Mouse (Mus musculus) stomach, postnatal 0 days (tissue): ENCODE data around the gene Socs5. TPM values are rescaled to one million over a fixed set of nuclear protein-coding genes. Genes with fewer than 3 reads are reported as not detected.

Experiments
- ATAC-seq: fragments of 200-750 bp; cut with Nextera tagmentation; 2 replicates; pipeline ENCODE4 v1.8.0; 2017; ENCODE audit not compliant: low FRiP score, low TSS enrichment
- DNase-seq: peaks from one replicate; pipeline ENCODE4 v3.0.0-alpha.2; 2016; ENCODE audit warnings: low spot score
- H3K27ac ChIP-seq: fragments of 300-500 bp; sonication (generic); replicated peaks from 2 replicates; pipeline ENCODE4 v1.5.1; 2014; ENCODE audit warnings: mild to moderate bottlenecking, control low read depth
- H3K27me3 ChIP-seq: fragments of 300-500 bp; sonication (generic); 2 replicates; pipeline ENCODE4 v1.6.1; 2014; ENCODE audit warnings: low read length; ENCODE audit not compliant: control insufficient read depth, insufficient read depth
- H3K36me3 ChIP-seq: fragments of 300-500 bp; sonication (generic); 2 replicates; pipeline ENCODE4 v1.6.1; 2014; ENCODE audit warnings: low read length, mixed read lengths; ENCODE audit not compliant: control insufficient read depth, insufficient read depth
- H3K4me1 ChIP-seq: fragments of 300-500 bp; sonication (generic); replicated peaks from 2 replicates; pipeline ENCODE4 v1.6.1; 2014; ENCODE audit warnings: antibody characterized with exemption; ENCODE audit not compliant: control insufficient read depth, insufficient read depth
- H3K4me2 ChIP-seq: fragments of 300-500 bp; sonication (generic); replicated peaks from 2 replicates; pipeline ENCODE4 v1.6.1; 2014; ENCODE audit warnings: low read depth, mild to moderate bottlenecking, control low read depth, moderate library complexity
- H3K4me3 ChIP-seq: fragments of 300-500 bp; sonication (generic); 2 replicates; pipeline ENCODE4 v1.5.1; 2014; ENCODE audit warnings: low read depth, low read length, control low read depth
- H3K9ac ChIP-seq: fragments of 300-500 bp; sonication (generic); 2 replicates; pipeline ENCODE4 v1.6.1; 2014; ENCODE audit warnings: mild to moderate bottlenecking, low read length, control low read depth, mixed read lengths
- H3K9me3 ChIP-seq: fragments of 300-500 bp; sonication (generic); 2 replicates; pipeline ENCODE4 v1.6.1; 2016; ENCODE audit warnings: low read length; ENCODE audit not compliant: control insufficient read depth
- CTCF ChIP-seq: IDR thresholded peaks from 2 replicates; pipeline ENCODE4 v1.5.1; 2016; ENCODE audit warnings: antibody characterized with exemption, low read depth, mild to moderate bottlenecking, moderate library complexity
- EP300 ChIP-seq: optimal IDR thresholded peaks from 2 replicates; pipeline ENCODE3; 2016; ENCODE audit warnings: antibody characterized with exemption
- WGBS: fragments of 180-500 bp; shearing (Covaris S2); extraction: QIAGEN DNeasy Blood & Tissue Kit; methylation state at CpG from one replicate; pipeline ENCODE4 v1.1.7; 2014; 5-methylcytosine and 5-hydroxymethylcytosine counted together
- polyA plus RNA-seq: library from polyadenylated mRNA; unstranded; fragments of >200 nt; fragmentation: Nextera tagmentation; extraction: Ambion mirVana; gene quantifications from 2 replicates; pipeline ENCODE4 v1.2.1, GENCODE M21; 2015

Gene Socs5
- polyA plus RNA-seq, 1 experiment from 2014 or later, result 4.8 TPM

DNA sequence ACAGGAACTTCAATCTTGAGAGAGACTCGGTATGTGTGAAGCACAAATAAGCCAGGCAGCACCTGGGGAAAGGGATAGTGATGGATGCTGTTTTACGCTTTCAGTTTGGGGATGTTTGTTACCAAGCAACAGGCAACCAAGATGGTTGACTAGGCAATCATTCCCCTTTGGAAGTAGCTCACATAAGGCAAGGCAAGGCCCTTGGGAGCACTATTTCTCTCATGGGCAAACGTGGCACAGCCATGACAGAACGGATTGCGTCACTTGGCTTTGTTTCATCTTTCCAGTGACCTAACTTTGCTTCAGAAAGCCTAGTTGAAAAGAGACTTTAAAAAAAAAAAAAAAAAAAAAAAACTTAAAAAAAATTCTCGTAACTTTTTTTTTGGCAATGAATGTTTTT is 21.8 kb upstream of the Socs5 start:
- H3K9ac ChIP-seq, result no peak overlapping the region
- H3K4me2 ChIP-seq, result no peak overlapping the region
- no peak overlapping the region for H3K4me3 ChIP-seq
- 73% methylated on average over 6 of the region's 6 CpGs for WGBS
- H3K36me3 ChIP-seq, result no peaks in the 10 kb centered on the region
- DNase-seq (no peak), ATAC-seq (no peak)
- H3K27me3 ChIP-seq, result no peaks in the 10 kb centered on the region
- no peak for TF ChIP-seq EP300
- TF ChIP-seq CTCF, result no peak
- no peaks in the 10 kb centered on the region for H3K4me1 ChIP-seq
- no peak overlapping the region for H3K27ac ChIP-seq
- no peaks in the 10 kb centered on the region for H3K9me3 ChIP-seq

DNA sequence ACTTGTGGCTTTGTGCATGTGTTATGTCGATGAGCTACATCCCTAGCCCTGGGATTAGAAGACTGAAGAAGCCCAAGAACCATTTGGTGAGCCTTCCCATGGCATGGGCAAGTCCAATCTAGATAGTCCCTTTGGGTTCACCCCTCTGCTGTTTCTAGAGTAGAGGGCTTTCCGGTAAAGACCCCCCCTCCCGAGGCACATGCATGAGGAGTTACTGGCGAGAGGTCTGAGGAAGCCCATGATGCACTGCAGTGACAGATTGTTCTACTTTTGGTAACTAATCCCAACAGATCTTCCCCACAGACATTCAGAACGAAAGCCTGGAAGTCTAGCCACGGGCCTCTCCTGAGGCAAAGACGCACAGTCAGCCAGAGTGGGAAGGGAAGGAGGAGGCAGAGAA is 18.2 kb upstream of the Socs5 start:
- TF ChIP-seq EP300, result no peak
- TF ChIP-seq CTCF, result no peak
- 85% methylated on average over 7 of the region's 7 CpGs for WGBS
- no peak overlapping the region for H3K27ac ChIP-seq
- no peak for DNase-seq
- no peaks in the 10 kb centered on the region for H3K27me3 ChIP-seq
- H3K9me3 ChIP-seq, result no peaks in the 10 kb centered on the region
- H3K36me3 ChIP-seq, result no peaks in the 10 kb centered on the region
- H3K4me3 ChIP-seq, result no peak overlapping the region
- H3K4me2 ChIP-seq, result no peak overlapping the region
- no peaks in the 10 kb centered on the region for H3K4me1 ChIP-seq
- no peak for ATAC-seq
- no peak overlapping the region for H3K9ac ChIP-seq

DNA sequence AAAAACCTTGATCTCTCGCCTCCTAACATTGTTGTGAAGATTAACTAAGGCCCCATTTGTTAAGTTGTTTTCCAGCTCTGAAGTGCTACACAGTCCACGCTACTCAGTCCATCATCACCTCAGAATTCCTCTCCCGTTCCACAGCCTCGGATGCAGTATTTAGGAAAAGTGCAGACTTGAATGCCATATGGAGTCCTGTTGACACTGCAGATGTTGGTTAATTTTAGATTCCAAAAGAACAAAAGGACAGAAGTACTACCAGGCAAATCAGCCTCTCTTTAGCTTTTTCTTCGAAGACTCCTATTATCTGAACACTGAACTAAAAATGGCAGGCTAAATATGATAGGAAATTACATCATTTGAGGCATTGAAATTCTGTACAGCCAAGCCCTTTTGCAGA is 14.4 kb upstream of the Socs5 start:
- H3K9me3 ChIP-seq, result no peaks in the 10 kb centered on the region
- no peak for DNase-seq
- H3K4me2 ChIP-seq, result no peak overlapping the region
- WGBS, result 73% methylated on average over 5 of the region's 5 CpGs
- no peak for ATAC-seq
- TF ChIP-seq EP300 (no peak), CTCF (no peak)
- no peak overlapping the region for H3K9ac ChIP-seq
- no peaks in the 10 kb centered on the region for H3K36me3 ChIP-seq
- no peaks in the 10 kb centered on the region for H3K4me1 ChIP-seq
- H3K27me3 ChIP-seq, result no peaks in the 10 kb centered on the region
- no peak overlapping the region for H3K4me3 ChIP-seq
- H3K27ac ChIP-seq, result no peak overlapping the region

DNA sequence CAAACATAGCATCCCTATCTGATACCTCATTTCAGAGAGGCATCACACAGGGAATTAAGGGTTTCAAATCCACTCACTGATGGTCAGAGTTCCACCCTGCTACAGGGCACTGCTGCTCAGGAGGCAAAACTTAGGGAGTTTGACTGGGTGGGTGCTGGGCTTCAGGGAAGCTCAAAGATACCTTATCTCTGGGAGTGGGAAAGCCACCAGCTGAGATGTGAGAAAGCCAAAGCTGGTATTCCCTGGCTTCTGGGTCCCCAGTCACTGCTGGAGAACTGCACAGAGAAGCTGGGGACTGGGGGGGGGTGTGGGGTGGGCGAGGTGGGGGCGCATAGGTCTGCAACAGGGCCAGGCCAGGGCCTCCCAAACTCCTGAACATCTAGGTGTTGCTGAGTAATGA is 10.5 kb upstream of the Socs5 start:
- TF ChIP-seq EP300, result no peak
- TF ChIP-seq CTCF, result no peak
- H3K4me1 ChIP-seq, result no peaks in the 10 kb centered on the region
- no peaks in the 10 kb centered on the region for H3K27me3 ChIP-seq
- 68% methylated on average over 2 of the region's 2 CpGs for WGBS
- H3K4me2 ChIP-seq, result no peak overlapping the region
- H3K4me3 ChIP-seq, result no peak overlapping the region
- ATAC-seq (no peak), DNase-seq (no peak)
- no peaks in the 10 kb centered on the region for H3K9me3 ChIP-seq
- H3K36me3 ChIP-seq, result no peaks in the 10 kb centered on the region
- H3K27ac ChIP-seq, result no peak overlapping the region
- H3K9ac ChIP-seq, result no peak overlapping the region

DNA sequence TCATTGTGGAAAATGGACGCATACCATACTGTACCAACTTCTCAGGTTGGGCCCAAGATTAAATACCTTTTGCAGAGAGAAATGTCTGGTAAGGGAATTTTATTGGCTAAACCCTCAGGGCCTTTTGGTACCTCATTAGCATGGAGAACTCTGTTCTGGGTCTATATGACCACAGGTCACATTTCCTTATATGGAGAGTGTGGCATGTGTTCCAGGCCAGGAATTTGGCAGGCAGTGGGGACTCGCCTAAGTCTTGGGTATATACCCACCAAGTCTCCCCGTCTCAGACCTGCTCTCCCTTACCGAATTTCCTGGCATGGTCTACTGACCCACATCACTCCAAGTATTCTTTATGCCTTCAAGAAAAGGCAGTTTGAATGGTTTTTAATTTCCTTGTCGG is 9.9 kb upstream of the Socs5 start:
- no peak for ATAC-seq
- 76% methylated on average over 5 of the region's 5 CpGs for WGBS

DNA sequence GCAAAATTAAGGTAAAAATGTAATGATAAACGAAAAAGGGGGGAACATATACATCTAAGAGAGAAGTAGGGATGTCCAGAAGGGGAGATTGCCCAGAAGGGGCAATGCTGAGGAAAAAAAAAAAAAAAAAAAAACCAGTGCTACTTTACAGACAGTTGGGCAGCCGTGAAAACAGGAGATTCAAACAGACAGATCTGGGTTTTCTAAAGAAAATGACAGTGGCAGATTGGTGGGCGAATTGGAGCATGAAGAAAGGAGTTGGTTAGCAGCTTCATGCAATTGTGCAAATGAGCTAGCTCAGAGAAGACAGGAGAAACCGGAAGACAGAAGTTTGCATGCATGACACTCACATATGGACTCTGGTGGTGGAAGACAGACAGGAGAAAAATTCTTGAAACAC is 6.5 kb upstream of the Socs5 start:
- no peak overlapping the region for H3K9ac ChIP-seq
- DNase-seq (no peak), ATAC-seq (no peak)
- no peaks in the 10 kb centered on the region for H3K4me1 ChIP-seq
- no peak overlapping the region for H3K4me2 ChIP-seq
- no peaks in the 10 kb centered on the region for H3K9me3 ChIP-seq
- H3K27me3 ChIP-seq, result no peaks in the 10 kb centered on the region
- no peak overlapping the region for H3K4me3 ChIP-seq
- no peaks in the 10 kb centered on the region for H3K36me3 ChIP-seq
- TF ChIP-seq CTCF (no peak), EP300 (no peak)
- 78% methylated on average over 4 of the region's 4 CpGs for WGBS
- no peak overlapping the region for H3K27ac ChIP-seq

More for the DNA sequence above, 9.9 kb upstream of the Socs5 start:
- H3K27ac ChIP-seq, result no peak overlapping the region
- no peak for DNase-seq
- TF ChIP-seq EP300 (no peak), CTCF (no peak)
- no peak overlapping the region for H3K4me3 ChIP-seq
- H3K9ac ChIP-seq, result no peak overlapping the region
- H3K4me2 ChIP-seq, result no peak overlapping the region
- H3K4me1 ChIP-seq, result no peaks in the 10 kb centered on the region
- no peaks in the 10 kb centered on the region for H3K36me3 ChIP-seq
- H3K27me3 ChIP-seq, result no peaks in the 10 kb centered on the region
- no peaks in the 10 kb centered on the region for H3K9me3 ChIP-seq
